Mouse (Mus musculus): ENCODE measurements around the gene Izumo4. TPM values are rescaled to one million over a fixed set of nuclear protein-coding genes. Genes with fewer than 3 reads are reported as not detected.

Izumo4 gene
- 10 to 100 TPM; 11.0 to 18.0 TPM for total RNA-seq (2021)
- long read RNA-seq, experiment 1, partial matches to known transcripts = 1 of 4 reads
- long read RNA-seq, experiment 1, other reads (novel, unspliced or antisense) = 3 of 4 reads
- long read RNA-seq, experiment 2, partial matches to known transcripts = 1 of 10 reads
- long read RNA-seq, experiment 2, other reads (novel, unspliced or antisense) = 9 of 10 reads

DNA sequence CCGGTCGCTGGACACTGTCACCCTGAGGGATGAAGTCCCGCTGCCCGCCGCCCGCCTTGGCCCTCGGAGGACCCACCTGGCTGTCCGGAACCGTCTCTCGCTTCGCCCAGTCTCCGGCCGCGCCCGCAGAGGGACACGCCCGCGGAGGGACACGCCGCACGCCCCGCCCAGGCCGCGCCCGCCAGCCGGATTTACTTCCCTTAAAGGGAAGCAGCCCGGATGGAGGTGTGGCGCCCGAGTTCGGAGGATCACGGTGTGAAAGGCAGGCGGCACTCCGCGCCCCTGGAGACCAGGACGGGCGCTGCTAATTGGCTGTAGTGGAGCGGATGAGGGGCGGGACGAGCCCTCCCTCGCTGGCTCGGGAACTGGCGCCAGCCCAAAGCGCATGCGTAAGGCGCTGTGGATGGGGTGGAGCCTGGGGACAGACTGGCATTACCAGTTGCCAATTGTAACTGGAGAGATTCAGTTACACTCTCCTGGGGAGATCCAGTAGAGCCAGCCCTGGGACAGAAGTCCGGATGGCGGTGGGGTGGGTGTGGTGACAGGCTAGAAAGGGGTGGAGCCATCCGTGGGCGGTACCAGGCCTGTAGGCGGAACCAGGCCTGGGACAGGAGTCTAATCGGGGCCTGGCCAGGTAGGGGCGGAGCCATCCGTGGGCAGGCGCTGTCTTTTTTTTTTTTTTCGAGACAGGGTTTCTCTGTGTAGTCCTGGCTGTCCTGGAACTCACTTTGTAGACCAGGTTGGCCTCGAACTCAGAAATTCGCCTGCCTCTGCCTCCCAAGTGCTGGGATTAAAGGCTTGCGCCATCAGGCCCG lies at the start of gene Izumo4, which contains the start of gene Mob3a:
TSS of gene Izumo4 (plus strand) at position 464 of the 815 bp plus-strand sequence.
TSS of gene Mob3a (minus strand) at position 257 of the 815 bp plus-strand sequence.
- peak; percentile 96 to 98 for DNase-seq (ENCODE audit: low spot score in 2 of 2)

DNA sequence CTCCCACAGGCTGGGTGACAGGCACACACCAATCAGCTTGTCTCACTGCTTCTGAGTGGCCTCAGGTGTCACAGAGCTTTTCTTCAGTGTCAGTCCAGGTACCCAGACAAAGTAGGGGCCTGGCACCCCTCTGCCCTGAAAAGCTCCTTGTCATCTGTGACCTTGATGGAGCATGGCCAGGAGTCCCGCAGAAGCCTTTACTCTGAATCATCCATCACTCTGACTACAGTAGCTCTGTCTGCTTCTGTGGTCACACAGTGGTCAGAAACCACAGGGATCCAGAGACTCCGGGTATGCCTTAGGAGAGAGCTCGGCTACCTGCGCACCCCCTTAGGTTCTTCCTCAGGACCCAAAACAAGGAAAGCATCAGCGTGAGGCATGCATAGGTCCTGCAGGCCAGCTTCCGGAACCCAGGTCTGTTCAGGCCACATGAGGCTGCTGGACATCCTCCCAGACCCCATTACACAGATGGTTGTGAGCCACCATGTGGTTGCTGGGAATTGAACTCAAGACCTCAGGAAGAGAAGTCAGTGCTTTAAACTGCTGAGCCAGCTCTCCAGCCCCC lies 48.7 kb upstream of the Izumo4 start:
- DNase-seq (ENCODE audit: low spot score in 2 of 2) = no peak

DNA sequence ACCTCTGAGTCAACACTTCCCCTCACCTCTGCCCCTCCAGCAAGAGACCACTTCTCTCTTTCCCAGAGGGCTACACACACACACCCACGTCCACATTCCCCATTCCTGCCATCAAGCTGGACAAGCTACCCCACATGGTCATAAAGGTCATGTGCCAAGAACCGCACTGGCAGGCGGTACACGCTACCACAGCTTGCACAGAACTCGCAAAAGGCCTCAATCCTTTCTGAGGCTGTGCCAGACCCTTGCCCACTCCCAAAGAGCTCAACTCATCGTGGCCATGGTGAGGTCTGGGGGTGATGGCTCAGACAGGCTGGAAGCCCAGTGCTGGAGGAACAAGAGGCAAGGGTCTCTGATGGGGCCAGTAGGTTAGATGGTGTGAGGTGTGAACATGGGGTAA lies 47.1 kb upstream of the Izumo4 start:
- no peak for DNase-seq (ENCODE audit: low spot score in 2 of 2)

DNA sequence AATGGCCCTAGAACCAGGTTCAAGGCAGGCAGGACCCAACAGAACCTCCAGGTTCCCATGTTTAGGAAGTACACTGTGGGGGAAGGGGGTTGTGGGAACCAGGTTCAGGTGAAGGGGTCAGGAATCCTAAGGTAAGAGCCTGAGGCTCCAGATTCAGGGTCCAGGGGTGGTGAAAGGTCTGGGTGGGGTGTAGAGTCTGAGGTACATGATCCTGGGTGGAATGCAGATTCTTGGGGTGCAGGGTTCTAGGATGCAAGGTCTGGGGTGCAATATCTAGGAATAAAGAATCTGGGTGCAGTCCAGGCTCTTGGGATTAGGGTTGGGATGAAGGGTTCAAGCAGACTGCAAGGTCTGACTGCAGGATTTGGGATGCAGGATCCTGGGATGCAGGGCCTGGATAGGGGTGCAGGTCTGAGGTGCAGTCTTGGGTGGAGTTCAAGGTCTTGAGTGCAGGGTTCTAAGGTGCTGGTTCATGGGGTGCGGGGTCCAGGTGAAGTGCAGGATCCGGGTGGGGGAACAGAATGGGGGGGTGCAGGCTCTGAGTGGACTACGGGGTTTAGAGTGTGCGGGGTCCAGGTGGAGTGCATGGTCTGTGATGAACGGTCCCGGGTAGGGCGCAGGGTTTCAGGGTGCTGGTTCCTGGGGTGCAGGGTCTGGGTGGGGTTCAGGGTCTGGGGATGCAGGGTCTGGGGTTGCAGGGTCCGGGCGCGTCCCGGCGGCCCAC lies 46.4 kb upstream of the Izumo4 start:
- no peak for DNase-seq (ENCODE audit: low spot score in 2 of 2)

DNA sequence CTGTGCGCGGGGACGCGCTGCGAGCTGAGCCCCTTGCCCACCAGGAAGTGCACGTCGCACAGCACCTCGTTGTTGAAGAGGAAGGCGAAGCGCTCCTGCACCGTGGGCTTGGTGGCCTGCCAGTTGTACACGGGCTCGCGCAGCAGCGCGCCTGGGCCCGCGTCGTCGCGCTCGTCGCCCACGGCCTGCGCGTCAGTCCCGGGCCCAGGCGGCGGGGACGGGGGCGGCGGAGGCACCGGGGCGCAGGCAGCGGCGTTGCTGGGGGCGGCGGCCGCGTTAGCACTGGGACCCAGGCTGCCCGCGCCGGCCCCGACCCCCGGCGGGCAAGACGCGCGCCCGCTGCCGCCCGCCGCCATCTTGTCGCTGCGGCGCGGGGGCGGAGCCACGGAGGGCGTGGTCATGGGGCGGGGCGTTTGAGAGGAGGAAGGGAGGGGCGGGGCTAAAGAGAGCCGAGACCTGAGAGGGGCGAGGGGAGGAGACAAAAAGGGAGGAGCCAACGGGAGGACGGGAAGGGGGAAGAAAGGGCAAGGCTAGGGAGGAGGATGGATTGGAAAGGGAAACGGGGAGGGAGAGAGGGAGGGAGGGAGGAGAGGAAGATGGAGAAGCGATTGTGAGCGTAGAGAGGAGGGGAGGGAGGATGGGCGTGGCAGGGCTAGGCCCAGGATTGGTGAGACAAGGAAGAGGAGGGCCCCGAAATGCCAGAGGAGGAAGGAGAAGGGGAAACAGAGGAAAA lies 45.7 kb upstream of the Izumo4 start:
- DNase-seq (ENCODE audit: low spot score in 2 of 2) = peak; percentile 95 to 97

DNA sequence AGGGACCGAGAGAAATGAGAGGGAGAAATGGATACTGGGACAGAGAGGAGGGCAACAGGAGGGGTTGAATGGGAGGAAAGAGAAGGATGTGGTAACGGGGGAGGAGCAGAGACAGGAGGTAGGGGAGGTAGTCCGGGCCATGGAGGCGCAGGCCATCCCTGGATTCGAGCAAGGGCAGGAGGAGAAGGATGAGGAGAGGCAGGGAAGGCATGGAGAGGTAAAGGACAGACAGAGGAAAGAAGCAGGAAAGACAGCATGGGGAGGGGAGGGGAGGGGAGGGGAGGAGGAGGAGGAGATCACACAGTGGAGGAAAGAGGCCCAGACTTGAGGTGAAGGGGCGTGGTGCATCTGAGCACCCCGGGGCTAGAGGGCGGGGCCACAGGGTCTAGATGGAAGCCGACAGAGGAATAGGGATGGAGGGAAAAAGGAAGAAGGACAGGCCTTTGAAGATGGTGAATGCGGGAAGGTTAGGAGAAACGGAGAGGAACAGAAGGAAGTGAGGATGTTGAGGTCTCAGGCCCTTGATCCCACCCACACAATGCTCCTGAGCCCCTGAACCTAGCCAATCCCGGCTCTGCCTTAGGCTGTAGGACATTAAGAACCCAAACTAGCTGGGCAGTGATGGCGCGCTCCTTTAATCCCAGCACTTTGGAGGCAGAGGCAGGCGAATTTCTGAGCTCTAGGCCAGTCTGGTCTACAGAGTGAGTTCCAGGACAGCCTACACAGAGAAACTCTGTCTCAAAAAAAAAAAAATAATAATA lies 44.9 kb upstream of the Izumo4 start, which contains the start of gene Btbd2:
TSS of gene Btbd2 (minus strand) at position 209 of the 761 bp plus-strand sequence.
- no peak for DNase-seq (ENCODE audit: low spot score in 2 of 2)

DNA sequence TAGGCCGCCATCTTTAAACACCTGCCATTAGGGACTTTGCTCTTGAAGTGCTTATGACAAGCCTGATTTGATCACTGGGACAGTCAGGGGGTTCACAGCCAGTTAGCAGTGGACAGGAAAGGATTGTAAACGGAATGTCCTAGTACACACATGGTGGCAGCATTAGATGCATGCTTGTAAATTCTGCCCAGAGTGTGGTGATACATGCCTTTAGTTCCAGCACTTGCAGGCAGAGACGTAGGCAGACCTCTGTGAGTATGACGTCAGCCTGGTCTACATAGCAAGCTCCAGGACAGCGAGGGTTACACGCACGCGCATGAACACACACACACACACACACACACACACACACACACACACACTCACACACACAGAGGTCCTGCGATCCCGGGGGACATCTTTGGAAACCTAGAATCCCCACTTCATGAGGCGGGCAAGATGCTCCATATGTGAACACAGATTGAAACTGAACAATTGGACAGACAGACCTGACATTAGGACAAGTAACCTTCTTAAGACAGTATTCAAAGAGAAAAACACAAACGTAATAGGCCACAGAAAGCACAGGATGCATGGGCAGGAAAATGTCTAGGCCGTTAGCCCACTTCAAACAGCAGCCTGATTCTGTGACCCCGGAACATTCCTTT lies 43.7 kb upstream of the Izumo4 start:
- DNase-seq (ENCODE audit: low spot score in 2 of 2) = no peak

DNA sequence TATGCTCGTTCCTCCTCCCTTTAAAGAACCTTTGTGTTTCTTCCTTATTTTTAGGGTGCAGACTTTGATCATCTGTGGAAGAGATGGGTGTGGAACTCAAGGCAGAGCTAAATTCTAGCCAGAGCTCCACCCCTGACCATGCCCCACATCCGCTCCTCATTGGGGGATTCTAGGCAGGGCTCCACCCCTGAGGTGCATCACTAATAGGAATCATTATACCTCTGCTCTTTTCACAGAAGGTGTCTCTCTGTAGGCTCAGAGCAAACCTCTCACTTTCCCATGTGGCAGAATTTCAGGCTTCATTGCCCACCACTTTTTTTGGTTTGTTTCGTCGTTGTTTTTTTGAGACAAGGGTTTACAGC lies 43.2 kb upstream of the Izumo4 start:
- DNase-seq (ENCODE audit: low spot score in 2 of 2) = no peak

DNA sequence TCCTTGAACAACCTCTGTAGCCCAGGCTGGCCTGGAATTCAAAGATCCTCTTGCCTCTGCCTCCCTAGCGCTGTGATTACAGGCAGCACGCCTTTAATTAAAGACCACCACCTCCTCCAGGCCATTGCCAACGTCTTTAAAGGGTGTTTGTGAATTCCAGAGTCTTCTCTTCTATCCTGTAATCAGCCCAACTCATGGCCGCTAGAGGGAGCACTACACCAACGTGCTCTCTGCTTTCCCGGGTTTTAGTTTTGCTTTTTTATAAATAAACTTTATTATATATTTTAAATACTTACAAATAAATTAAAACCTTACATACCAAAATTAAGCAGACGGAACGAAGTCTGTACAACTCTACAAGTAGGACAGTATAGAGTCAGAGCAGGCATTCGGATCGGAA lies 42.8 kb upstream of the Izumo4 start:
- DNase-seq (ENCODE audit: low spot score in 2 of 2) = peak; percentile 74 to 80

DNA sequence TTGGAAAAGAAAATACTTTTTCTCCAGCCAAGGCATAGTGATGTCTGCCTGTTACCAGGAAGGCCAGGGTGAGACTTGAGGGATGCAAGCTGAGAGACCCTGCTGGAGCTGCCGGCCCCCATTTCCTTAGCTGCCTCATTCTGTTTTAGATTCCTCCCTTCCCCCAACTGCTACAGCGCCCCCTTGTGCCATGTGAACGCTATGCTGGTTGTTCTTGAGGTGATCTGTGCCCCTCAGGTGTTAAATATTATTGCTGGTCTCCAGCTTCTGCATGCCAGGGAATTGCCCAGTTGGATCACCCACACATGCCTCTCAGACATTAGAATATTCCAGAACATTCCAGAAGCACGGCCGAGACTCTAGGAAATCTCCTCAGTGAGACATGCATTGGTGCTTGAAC lies 40.8 kb upstream of the Izumo4 start:
- DNase-seq (ENCODE audit: low spot score in 2 of 2) = no peak

DNA sequence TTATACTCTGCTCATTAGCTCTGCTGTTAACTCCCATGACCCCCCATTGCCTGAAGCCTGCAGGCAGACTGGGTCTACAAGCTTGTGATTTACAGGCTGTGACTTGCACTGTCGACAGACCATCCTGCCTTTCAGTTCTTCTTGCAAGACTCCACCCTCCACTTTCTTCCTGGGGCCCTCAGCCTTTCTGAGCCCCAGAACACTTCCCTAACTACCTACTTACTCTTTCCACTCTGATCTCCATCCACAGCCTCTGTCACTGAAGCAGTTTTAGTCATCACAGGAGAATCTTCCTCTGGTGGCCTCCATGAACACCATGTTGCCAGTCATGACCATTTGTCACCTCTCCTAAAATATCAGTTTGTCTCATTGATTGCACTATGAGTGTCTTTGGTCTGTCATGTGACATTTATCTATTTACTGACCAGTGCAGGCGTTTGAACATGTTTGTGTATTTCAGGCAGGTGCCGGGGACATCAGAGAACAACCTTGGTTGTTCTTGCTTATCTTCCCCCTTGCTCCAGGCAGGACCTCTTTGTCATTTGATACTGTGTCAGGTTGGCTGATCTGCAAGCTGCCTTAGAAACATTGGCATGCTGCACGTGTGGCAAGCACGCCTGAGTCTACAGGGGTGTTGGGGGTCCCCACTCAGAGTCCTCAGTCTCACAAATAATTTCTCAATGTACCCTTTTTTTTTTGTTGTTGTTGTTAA lies 38.3 kb upstream of the Izumo4 start:
- no peak for DNase-seq (ENCODE audit: low spot score in 2 of 2)

DNA sequence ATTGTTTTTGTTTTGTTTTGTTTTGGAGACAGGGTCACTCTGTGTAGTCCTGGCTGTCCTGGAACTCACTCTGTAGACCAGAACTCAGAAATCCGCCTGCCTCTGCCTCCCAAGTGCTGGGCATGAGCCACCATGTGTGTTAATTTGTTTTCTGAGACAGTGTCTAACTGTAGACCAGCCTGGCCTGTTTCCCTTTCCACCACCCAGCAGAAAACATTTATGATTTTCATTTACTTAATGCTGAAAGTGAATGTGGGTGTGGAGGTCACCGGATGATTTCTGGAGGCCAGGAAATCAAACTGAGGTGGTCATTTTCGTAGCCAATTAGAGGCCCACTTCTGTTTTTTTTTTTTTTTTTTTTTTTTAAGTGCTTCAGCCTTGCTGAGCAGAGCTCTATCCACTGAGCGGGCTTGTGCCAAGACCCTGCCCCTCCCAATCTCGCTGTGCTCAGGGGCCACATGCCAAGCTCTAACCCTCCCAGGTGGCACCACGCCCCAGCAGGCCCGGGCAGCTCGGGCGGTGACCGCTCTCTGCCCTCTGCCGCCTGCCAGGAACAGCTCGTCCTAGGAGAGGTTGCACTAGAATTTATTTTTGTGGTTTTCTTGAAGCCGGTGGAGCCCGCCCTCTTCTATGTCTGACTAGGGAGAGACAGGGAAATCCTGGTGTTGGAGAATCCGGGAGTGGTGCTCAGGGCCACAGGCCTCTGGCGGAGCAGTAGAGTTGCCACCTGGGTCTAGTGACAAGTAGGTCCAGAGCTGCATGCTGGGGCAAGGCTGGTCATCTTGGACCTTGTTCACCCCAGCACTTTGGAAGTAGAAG lies 37.6 kb upstream of the Izumo4 start:
- peak; percentile 69 to 79 for DNase-seq (ENCODE audit: low spot score in 2 of 2)

DNA sequence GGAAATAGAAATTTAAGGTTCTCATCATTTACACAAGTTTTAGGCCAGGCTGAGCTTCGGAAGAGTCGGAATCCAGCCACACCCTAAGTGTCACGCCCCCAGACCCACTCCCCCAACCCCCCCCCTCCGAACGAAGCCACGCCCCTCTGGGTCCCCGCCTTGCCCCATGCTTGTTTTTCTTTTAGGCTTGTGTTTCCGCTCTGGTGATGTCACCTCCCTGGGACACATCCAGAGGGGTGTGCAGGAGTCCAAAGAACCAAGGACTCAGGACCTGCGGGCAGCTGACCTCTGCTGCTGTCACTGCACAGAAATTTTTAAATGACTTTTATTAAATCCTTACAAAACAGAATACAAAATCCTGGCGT lies 37.0 kb upstream of the Izumo4 start:
- DNase-seq (ENCODE audit: low spot score in 2 of 2) = peak; percentile 65 to 67

DNA sequence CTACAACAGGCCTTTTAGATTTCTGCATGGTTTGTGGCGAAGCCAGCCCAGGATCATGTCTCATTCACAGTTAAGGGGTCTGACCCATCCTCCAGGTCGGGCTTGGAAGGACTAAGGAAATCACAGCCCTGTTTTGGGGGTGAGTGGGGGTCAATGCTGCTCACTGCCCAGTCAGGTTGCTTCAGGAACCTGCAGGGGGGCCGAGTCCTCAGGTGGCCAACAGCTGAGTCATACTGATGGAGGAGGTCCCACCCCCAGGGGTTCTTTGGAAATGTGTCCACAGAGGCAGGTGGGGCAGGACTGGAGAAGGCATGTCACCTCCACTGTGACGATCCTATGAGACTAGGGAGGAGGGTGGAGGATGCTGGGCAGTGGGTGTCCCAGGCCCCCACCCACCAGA lies 36.5 kb upstream of the Izumo4 start:
- no peak for DNase-seq (ENCODE audit: low spot score in 2 of 2)

DNA sequence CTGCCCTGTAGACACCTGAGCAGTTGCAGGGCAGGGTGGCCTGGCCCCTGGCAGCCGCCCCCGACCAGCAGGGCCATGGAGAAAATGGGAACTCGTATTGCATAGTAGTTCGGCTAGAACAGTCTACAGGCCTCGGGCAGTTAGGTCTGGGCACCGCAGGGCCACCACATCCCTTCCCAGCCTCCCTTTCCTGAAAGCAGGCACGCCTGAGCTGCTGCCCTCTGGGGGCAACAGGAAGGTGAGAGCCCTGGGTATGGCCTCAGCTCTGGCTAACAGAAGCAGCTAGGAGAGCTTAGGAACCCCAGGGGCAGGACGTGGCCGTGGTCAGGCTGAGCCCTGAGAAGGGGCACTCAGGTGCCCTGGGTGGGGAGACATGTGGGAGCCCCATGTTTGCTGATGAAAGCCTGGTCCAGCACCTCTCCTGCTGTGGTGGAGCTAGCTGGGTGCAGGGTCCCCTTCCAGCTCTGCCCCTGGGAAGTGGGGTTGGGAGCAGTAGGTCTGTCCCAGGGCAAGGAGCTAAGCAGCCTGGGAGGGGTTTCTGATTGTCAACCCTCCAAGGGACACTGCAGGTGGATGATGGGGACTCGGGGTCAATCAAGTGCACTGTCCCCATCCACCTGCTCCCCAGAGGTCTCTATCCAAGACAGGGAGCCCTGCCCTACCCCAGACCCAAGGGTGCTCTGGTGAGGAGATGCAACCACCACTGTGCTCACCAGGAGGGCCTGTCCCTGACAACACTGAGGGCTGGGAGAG lies 35.8 kb upstream of the Izumo4 start:
- DNase-seq (ENCODE audit: low spot score in 2 of 2) = no peak

DNA sequence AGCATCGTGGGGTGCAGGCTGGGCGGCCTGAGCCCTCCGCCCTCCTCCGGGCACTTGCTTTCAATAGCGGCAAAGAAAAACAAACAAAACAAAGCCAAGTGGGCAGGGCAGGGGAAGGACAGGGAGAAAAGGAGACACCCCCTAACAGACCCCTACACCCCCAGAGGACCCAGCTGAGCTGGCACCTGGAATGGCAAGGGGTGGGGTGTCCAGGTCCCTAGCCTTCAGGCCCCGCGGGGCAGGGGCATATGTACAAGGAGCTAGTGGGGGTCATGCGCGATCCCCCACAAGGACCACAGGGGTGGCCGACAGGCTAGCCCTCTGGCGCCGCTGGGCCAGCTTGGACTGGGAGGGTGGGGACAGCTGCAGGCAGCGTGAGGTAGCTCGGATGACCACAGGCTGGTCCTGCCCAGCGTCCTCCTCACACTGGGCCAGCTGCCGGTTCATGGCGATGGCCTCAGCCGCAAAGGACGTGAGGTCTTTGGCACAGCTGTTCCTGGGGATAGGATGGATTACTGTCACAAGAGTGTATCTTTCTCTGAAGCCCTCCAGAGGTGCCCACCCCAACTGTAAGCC lies 35.1 kb upstream of the Izumo4 start:
- no peak for DNase-seq (ENCODE audit: low spot score in 2 of 2)

DNA sequence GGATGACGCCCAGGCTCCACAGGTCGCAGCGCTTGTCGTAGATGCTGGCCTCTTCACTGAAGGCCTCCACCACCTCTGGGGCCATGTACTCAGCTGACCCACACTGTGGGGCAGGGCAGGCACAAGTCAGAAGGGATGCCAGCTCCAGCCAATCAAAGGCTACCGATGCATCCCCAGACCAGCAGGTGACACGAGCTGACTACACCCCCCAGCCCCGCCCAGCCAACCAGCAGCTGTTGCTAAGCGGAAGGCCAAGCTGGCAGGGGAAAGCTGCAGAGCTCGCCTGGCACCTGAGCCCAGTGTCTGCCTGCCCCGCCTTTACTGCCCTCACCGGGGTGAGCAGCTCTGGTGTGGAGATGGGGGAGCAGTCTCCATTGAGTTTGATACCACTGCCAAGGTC lies 33.4 kb upstream of the Izumo4 start:
- no peak for DNase-seq (ENCODE audit: low spot score in 2 of 2)
